Mouse (Mus musculus) spleen, adult 2 months (tissue): Measurements from ENCODE around the gene Ifrd1. TPM values are rescaled to one million over a fixed set of nuclear protein-coding genes. Genes with fewer than 3 reads are reported as not detected.

Source experiments
- DNase-seq, 2 experiments: peaks; one replicate each; pipeline versions ENCODE4 v3.0.0 to v3.0.0-alpha.2; 2012 to 2021; ENCODE audit warnings: low spot score in 2 of 2, low read depth in 1 of 2
- H3K27ac ChIP-seq: fragments of 200-500 bp; 2 replicates; pipeline ENCODE4 v1.5.1; 2012; ENCODE audit warnings: low read length, inconsistent platforms; ENCODE audit not compliant: insufficient read depth
- H3K27me3 ChIP-seq: fragments of 200-500 bp; 2 replicates; pipeline ENCODE4 v1.6.1; 2012; ENCODE audit warnings: mild to moderate bottlenecking, moderate library complexity, low read length, inconsistent platforms; ENCODE audit not compliant: control insufficient read depth, insufficient read depth
- H3K36me3 ChIP-seq: fragments of 200-500 bp; 2 replicates; pipeline ENCODE4 v1.6.1; 2012; ENCODE audit warnings: mild to moderate bottlenecking, low read length, inconsistent platforms; ENCODE audit not compliant: control insufficient read depth, insufficient read depth
- H3K4me1 ChIP-seq: fragments of 200-500 bp; 2 replicates; pipeline ENCODE4 v1.6.1; 2011; ENCODE audit warnings: inconsistent platforms; ENCODE audit not compliant: control insufficient read depth, insufficient read depth, insufficient read length
- H3K4me3 ChIP-seq: fragments of 200-500 bp; 2 replicates; pipeline ENCODE4 v1.5.1; 2011; ENCODE audit warnings: mild to moderate bottlenecking, inconsistent platforms; ENCODE audit not compliant: insufficient read depth, insufficient read length; ENCODE audit errors: extremely low read depth
- CTCF ChIP-seq: fragments of 200-500 bp; IDR thresholded peaks from 2 replicates; pipeline ENCODE4 v1.5.1; 2011; ENCODE audit warnings: mild to moderate bottlenecking, inconsistent platforms; ENCODE audit not compliant: insufficient read depth, insufficient read length, insufficient replicate concordance; ENCODE audit errors: extremely low read depth
- POLR2A ChIP-seq: fragments of 200-500 bp; IDR thresholded peaks from 2 replicates; pipeline ENCODE4 v1.6.1; 2011; ENCODE audit warnings: low read depth, low read length, inconsistent platforms
- WGBS: fragments of 180-500 bp; shearing (Covaris S2); methylation state at CpG from one replicate; pipeline ENCODE4 v1.1.7; 2018; 5-methylcytosine and 5-hydroxymethylcytosine counted together
- polyA plus RNA-seq: library from polyadenylated mRNA; depleted of rRNA; stranded (reverse); fragments of >200 nt; gene quantifications from 2 replicates; pipeline ENCODE4 v1.2.3, GENCODE M21; 2012

The Ifrd1 gene
- polyA plus RNA-seq, 1 experiment, result 8.2 TPM

DNA sequence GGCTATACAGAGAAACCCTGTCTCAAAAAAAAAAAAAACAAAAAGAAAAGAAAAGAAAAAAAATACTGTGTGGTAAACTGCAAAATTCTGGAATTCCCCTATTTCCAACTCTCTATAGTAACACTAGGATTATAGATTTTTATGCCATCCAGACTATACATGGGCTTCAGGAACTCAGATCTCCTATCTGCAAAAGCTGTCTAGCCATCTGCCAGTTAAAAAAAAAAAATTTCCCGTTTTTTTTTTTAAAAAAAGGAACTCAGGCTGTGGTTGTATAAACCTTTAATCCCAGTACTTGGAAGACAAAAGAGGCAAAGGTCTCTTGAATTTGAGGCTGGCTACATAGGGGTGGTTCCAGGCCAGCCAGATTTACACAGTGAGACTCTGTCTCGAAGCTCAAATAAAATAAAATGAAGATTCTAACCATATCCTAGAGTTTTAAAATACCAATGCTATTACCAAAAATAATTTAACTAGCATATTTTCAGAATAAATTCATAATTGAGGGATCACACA is 29.8 kb downstream of the Ifrd1 start:
- WGBS, result 45% methylated on average over 2 of the region's 2 CpGs
- DNase-seq, result no peak
- Histone ChIP-seq H3K27ac (no peak overlapping the region), H3K36me3 (peaks cover 15% of the 10 kb centered on the region), H3K27me3 (no peaks in the 10 kb centered on the region), H3K4me3 (no peak overlapping the region), H3K4me1 (peaks cover 3% of the 10 kb centered on the region; the same call in 1 of the 2 replicates)
- TF ChIP-seq CTCF (no peak), POLR2A (no peak)

- 91% methylated on average over 2 of the region's 2 CpGs for WGBS
These were observed 30.5 kb downstream of the Ifrd1 start for GRCm38 (mm10) chr12:40217776-40218175.

DNA sequence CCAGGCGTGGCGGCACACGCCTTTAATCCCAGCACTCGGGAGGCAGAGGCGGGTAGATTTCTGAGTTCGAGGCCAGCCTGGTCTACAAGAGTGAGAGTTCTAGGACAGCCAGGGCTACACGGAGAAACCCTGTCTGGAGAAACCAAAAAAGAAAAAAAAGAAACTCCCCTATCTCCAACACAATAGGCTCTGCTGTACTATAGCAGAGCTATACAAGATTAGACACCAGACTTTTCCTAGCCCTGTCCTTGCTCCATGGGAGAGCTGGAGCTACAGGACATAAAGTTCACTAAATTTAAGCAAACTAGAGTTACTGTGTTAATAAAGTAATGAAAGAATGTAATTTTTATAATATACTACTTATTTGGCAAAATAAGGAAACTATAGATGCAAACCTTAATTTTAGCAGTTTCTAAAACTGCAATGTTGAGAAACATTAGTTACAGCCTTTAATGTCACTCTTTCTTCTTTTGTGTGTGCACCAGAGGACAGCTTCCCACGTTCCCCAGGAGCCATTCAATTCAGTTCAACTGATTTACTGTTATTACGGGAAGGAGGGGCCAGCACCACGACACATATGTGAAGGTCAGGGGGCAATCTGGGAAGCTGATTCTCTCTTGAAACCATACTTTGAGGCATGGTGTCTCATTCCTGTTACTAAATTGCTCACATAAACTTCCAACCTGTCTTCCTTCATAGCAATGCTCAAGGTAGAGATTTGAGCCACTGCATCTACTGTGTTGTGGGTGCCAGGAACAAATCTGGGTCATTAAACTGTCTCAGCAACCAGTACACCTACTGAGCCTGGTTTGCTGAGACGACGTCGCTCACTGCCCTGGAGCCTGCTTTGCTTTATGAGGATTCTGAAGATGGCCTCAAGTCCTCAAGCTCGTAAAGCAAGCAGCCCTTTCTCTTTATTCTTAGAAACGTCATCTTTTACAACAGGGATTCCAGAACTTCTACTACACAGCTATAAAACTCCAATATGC is 33.1 kb downstream of the Ifrd1 start:
- Histone ChIP-seq H3K4me3 (no peak overlapping the region), H3K27me3 (no peaks in the 10 kb centered on the region), H3K4me1 (no peaks in the 10 kb centered on the region), H3K36me3 (peaks cover 26% of the 10 kb centered on the region), H3K27ac (no peak overlapping the region)
- no peak for DNase-seq
- TF ChIP-seq CTCF (no peak), POLR2A (no peak)
- WGBS, result 94% methylated on average over 15 of the region's 15 CpGs

More at GRCm38 (mm10) chr12:40217776-40218175, 30.5 kb downstream of the Ifrd1 start:
- peaks cover 3% of the 10 kb centered on the region; the same call in 1 of the 2 replicates for H3K4me1 ChIP-seq
- H3K27ac ChIP-seq, result no peak overlapping the region
- peaks cover 18% of the 10 kb centered on the region for H3K36me3 ChIP-seq
- DNase-seq, result no peak
- TF ChIP-seq CTCF (no peak), POLR2A (no peak)
- no peaks in the 10 kb centered on the region for H3K27me3 ChIP-seq
- no peak overlapping the region for H3K4me3 ChIP-seq

DNA sequence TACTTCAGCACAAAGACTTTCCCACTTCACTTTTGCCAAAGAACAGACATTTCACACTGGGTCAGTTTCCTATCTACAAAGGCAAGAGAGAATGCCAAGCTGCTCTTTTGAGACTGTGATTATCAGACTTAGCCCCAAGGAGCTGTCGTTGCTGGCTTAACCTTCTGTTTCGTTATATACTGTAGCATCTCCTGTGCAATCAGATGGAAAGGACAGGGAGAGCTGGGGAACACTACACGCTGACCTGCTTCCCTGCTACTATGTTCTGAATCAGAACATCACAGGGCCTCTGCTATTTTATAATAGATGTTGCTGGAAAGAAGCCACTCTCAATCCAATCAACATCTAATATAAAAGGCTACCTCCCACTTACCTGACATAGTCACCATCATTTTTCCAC is 39.3 kb downstream of the Ifrd1 start:
- no peak for TF ChIP-seq POLR2A
- no peak for TF ChIP-seq CTCF
- H3K36me3 ChIP-seq, result peaks cover 36% of the 10 kb centered on the region

DNA sequence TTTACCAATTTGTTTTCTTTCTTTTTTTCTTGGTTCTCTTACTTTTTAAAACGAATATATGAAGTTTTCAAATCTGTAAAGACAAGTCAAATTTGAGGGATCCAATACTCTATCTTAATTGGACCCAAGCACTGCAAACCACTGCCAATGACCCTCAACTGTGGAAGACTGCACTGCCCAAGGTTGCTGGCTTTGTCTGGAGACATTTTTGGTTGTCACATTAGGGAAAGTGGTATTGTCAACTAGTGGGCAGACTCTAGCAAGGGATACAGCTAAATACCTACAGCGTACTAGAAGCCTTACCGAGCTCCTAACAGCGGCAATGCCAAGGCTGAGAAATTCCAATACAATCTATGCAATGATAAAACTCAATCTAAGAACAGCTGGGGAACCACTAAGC is 40.4 kb downstream of the Ifrd1 start:
- no peak for DNase-seq
- Histone ChIP-seq H3K4me3 (no peak overlapping the region), H3K4me1 (no peaks in the 10 kb centered on the region), H3K27ac (no peak overlapping the region), H3K36me3 (peaks cover 31% of the 10 kb centered on the region), H3K27me3 (no peaks in the 10 kb centered on the region)
- 97% methylated on average over 4 of the region's 4 CpGs for WGBS
- TF ChIP-seq CTCF, result no peak
- no peak for TF ChIP-seq POLR2A

More for the DNA sequence above, 39.3 kb downstream of the Ifrd1 start:
- 96% methylated on average over 3 of the region's 3 CpGs for WGBS
- no peaks in the 10 kb centered on the region for H3K4me1 ChIP-seq
- no peak overlapping the region for H3K4me3 ChIP-seq
- DNase-seq, result no peak
- H3K27me3 ChIP-seq, result no peaks in the 10 kb centered on the region
- no peak overlapping the region for H3K27ac ChIP-seq

DNA sequence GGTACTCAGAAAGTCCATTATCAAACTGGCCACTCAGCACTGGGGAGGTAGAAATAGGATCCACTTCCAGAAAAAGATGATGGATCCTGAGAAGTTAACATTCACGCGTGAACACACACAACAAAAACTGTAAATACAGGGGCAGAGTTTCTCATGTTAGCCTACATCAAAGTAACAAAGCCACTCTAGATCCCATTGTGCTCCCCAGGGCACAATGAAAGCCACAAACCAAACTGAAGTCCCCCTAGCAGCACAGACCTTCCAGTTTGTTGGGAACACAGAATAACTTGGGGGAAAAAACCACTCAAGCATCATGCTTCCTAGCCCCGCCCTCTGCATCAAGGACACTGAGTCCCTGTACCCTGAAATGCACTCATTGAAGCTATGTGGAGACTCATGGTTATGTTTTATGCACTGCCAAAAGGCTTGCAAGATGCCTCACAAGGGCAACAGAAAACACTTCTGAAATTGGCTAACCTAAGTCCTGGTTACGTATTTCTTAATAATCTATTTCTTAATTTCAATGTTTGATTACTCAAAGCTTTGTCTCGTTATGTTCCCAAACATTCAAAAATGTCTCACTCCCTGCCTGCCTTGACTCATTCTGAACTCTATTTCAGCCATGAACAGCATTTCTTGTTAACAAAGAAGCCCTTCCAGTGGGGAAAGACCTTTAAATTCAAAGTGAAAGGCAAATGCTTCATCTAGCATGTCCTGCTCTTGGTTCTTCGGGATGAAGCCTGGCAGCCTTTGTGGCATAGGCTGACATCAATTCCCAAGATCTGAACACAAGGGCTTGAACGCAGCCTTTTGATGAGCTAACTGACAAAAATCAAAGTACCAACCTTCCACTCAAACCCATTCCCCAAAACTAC is 45.9 kb downstream of the Ifrd1 start:
- Histone ChIP-seq H3K36me3 (peaks cover 22% of the 10 kb centered on the region), H3K27ac (no peak overlapping the region), H3K27me3 (no peaks in the 10 kb centered on the region), H3K4me1 (no peaks in the 10 kb centered on the region), H3K4me3 (no peak overlapping the region)
- 92% methylated on average over 7 of the region's 7 CpGs for WGBS
- TF ChIP-seq POLR2A, result no peak
- TF ChIP-seq CTCF, result no peak
- no peak for DNase-seq
